Mouse (Mus musculus) gastrocnemius, postnatal 36 days (tissue): ENCODE results near the gene Plce1. TPM values are rescaled to one million over a fixed set of nuclear protein-coding genes. Genes with fewer than 3 reads are reported as not detected.

Experiments
- DNase-seq, 2 experiments: peaks; one replicate each; pipeline ENCODE4 v3.0.0; 2022
- intact Hi-C: fragments of 180-260 bp; cut with DNase I; formaldehyde crosslinking; loops from one replicate; pipeline ENCODE4 v1.15.1; 2025
- total RNA-seq, 2 experiments: library from RNA; stranded (reverse); gene quantifications; 2 replicates each; pipeline ENCODE4 v1.2.3; 2021

Gene Plce1
- total RNA-seq, 2 experiments from 2014 or later = 7.2 to 9.3 TPM

- intact Hi-C loops = no loop called here
- no peak for DNase-seq
Measured at GRCm38 (mm10) chr19:38783542-38783941, 302.6 kb downstream of the Plce1 start.

- intact Hi-C loops = no loop called here
- DNase-seq = no peak
Measured at GRCm38 (mm10) chr19:38787756-38788155, 306.8 kb downstream of the Plce1 start.

- intact Hi-C loops = no loop called here
- DNase-seq = no peak
Measured at GRCm38 (mm10) chr19:38793563-38794045, 312.7 kb downstream of the Plce1 start.

DNA sequence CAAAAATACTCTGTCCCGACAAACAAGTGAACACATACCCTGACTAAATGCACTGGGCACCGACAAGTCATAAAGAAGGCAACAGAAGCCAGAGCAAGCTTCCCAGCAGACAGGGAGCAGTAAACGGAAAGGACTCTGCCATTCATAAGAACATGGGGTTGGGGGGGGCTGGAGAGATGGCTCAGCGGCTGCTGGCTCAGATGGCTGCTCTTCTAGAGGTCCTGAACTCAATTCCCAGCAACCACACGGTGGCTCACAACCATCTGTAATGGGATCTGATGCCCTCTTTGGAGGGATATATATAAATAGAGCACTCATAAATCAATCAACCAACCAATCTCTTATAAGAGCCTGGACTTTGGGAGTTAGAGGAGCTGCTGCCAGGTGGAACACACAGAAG is 315.6 kb downstream of the Plce1 start:
- no peak for DNase-seq
- intact Hi-C loops = no loop called here

- intact Hi-C loops = no loop called here
- no peak for DNase-seq
Measured at GRCm38 (mm10) chr19:38798291-38798690, 317.4 kb downstream of the Plce1 start.

- intact Hi-C loops = no loop called here
- DNase-seq = peak; percentile 21 to 48
Measured at GRCm38 (mm10) chr19:38798801-38799200, 317.9 kb downstream of the Plce1 start.

DNA sequence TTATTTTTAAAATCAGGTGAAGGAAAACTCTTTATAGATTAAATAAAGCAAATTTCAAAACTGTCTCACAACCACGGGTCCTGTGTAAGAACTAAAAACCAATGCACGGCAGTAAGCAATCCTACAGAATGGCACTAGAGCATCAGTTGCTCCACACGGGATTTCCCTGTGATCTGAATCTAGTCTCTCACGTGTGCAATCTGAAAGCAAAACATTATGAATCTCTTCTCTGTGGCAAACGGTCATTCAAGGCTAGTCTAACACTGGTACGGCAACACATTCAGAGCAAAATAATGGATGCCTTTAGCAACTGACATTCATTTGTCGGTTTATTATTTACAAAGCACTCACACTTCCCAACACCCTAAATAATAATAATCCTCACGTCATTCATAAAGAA is 337.3 kb downstream of the Plce1 start:
- intact Hi-C loops = loop anchor here (10.0 kb wide), 1 partner anchor 593 kb away; the partner anchor contains the start of gene Fra10ac1
- no peak for DNase-seq

GRCm38 (mm10) chr19:38818766-38819426 is 338.0 kb downstream of the Plce1 start, which contains the start of gene Noc3l:
Noc3l (minus strand) TSS chr19:38819237.
- peak; percentile 92 for DNase-seq
- intact Hi-C loops = loop anchor here (10.0 kb wide), 1 partner anchor 594 kb away; the partner anchor contains the start of gene Fra10ac1

DNA sequence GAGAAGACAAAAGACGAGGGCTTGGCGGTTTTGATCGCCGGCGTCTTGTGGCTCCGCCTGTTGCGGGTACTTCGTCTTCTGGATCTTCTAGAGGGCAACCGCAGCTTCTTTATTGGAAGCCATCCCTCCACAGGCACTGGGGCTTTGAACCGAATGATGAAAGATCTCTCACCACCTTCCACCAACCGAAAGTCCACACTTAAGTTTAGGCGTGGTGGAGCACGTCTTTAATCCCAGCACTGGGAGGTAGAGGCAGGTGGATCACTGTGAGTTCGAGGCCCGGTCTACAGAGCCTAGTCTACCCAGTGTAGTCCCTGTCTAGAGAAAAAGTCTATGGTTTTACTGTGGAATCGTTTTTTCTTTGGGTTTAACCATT is 338.5 kb downstream of the Plce1 start:
- DNase-seq = no peak
- intact Hi-C loops = loop anchor here (10.0 kb wide), 1 partner anchor 595 kb away; the partner anchor contains the start of gene Fra10ac1

- intact Hi-C loops = no loop called here
- no peak for DNase-seq
Measured at GRCm38 (mm10) chr19:38820186-38820804, 339.4 kb downstream of the Plce1 start.

DNA sequence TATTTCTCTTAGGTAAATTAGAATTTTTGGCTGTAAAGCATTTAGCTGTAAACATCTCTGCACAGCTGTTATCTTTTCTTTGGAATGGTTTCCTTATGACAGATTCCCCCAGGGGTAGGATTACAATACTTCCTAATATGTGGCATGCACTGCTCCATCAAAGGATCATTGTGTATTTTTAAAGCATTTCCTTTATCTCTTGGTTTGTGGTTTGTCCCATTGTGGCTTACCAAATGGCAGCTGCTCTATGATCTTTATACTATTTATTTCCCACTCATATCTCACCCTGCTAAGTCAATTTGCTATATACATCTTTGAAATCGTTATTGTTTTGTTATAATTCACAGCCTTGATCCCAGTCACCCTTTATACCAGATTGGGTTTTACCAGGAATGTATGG is 352.3 kb downstream of the Plce1 start:
- intact Hi-C loops = no loop called here
- DNase-seq = no peak

Other genes starting within 250 kb of the Plce1 start
- gene Lgi1, start 216.6 kb upstream of the Plce1 start, total RNA-seq = 1 to 10 TPM; 1.5 to 3.1 TPM
- gene Slc35g1, start 85.1 kb upstream of the Plce1 start, total RNA-seq = 1 to 10 TPM in 1 of 2 experiments, under 1 TPM in 1; 0.99 to 2.3 TPM